Mouse (Mus musculus): ENCODE data around the gene Acot8.

- no peak for TF ChIP-seq EP300 (IDR thresholded peaks at IDR 0.05; ENCODE audit: low read length)
- TF ChIP-seq CTCF (conservative IDR thresholded peaks at IDR 0.05 in 1 of 2, IDR thresholded peaks at IDR 0.05 in 1 of 2; ENCODE audit: low read depth in 2 of 2, low read length in 2 of 2), result no peak
- TF ChIP-seq POLR2A (IDR thresholded peaks at IDR 0.05; ENCODE audit: low read depth, low read length), result no peak
- no peak for TF ChIP-seq MAX (IDR thresholded peaks at IDR 0.05; ENCODE audit: low read length)
- TF ChIP-seq HCFC1 (IDR thresholded peaks at IDR 0.05; ENCODE audit: low read depth, low read length), result no peak
Observed at GRCm38 (mm10) chr2:164815821-164816220, 11.1 kb upstream of the Acot8 start.

Measured in CH12.LX (cell line).